Mouse (Mus musculus) E14TG2a.4 (cell line): ENCODE measurements around the gene Atl1.

Experiments
- H3K27me3 ChIP-seq: 2 replicates; pipeline ENCODE4 v1.6.1; 2014; ENCODE audit warnings: low read length, control low read depth; ENCODE audit not compliant: insufficient read depth
- H3K36me3 ChIP-seq: 2 replicates; pipeline ENCODE4 v1.6.1; 2014; ENCODE audit warnings: low read length, control low read depth; ENCODE audit not compliant: insufficient read depth
- H3K4me1 ChIP-seq: replicated peaks from 2 replicates; pipeline ENCODE4 v1.6.1; 2014; ENCODE audit warnings: low read depth, low read length, control low read depth
- H3K4me3 ChIP-seq: replicated peaks from 2 replicates; pipeline ENCODE4 v1.5.1; 2014; ENCODE audit warnings: mild to moderate bottlenecking, low read length
- H3K9me3 ChIP-seq: 2 replicates; pipeline ENCODE4 v1.6.1; 2014; ENCODE audit warnings: low read length, control low read depth
- CTCF ChIP-seq: conservative IDR thresholded peaks from 2 replicates; pipeline ENCODE4 v1.5.1; 2014; ENCODE audit warnings: low read length
- NANOG ChIP-seq: IDR thresholded peaks from 2 replicates; pipeline ENCODE4 v1.6.1; 2014; ENCODE audit warnings: borderline replicate concordance, low read length, mixed read lengths
- POU5F1 ChIP-seq: IDR thresholded peaks from 2 replicates; pipeline ENCODE4 v1.6.1; 2014; ENCODE audit warnings: low read length, borderline replicate concordance

Atl1 gene

GRCm38 (mm10) chr12:69879172-69879665 lies 13.2 kb upstream of the Atl1 start:
- no peak overlapping the region for H3K4me3 ChIP-seq
- H3K9me3 ChIP-seq, result no peaks in the 10 kb centered on the region
- H3K27me3 ChIP-seq, result no peaks in the 10 kb centered on the region
- no peaks in the 10 kb centered on the region for H3K36me3 ChIP-seq
- TF ChIP-seq NANOG (no peak), POU5F1 (no peak; the same call in 1 of the 2 replicates), CTCF (no peak)
- H3K4me1 ChIP-seq, result peaks cover 65% of the 10 kb centered on the region

DNA sequence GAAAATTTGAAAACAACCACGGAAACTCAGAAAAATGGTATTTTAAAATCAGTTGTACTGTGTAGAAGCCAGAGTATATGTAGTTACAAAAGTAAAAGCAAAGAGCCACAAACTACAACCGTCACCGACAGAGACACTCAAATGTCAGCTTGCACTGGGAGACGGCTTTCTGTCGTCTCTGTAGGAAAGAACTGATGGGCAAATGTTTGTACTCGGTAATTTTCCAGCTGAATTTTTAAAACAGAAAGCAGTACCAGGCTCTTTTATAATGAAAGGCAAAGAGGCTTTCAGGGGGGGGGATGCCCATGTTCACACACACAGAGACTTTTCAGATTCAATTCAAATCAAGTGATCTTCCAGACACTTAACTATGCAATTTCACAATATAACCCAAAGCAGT lies 12.7 kb upstream of the Atl1 start:
- Histone ChIP-seq H3K4me3 (no peak overlapping the region), H3K36me3 (no peaks in the 10 kb centered on the region), H3K4me1 (peaks cover 65% of the 10 kb centered on the region), H3K9me3 (no peaks in the 10 kb centered on the region), H3K27me3 (no peaks in the 10 kb centered on the region)
- no peak for TF ChIP-seq POU5F1
- no peak for TF ChIP-seq NANOG
- no peak for TF ChIP-seq CTCF

DNA sequence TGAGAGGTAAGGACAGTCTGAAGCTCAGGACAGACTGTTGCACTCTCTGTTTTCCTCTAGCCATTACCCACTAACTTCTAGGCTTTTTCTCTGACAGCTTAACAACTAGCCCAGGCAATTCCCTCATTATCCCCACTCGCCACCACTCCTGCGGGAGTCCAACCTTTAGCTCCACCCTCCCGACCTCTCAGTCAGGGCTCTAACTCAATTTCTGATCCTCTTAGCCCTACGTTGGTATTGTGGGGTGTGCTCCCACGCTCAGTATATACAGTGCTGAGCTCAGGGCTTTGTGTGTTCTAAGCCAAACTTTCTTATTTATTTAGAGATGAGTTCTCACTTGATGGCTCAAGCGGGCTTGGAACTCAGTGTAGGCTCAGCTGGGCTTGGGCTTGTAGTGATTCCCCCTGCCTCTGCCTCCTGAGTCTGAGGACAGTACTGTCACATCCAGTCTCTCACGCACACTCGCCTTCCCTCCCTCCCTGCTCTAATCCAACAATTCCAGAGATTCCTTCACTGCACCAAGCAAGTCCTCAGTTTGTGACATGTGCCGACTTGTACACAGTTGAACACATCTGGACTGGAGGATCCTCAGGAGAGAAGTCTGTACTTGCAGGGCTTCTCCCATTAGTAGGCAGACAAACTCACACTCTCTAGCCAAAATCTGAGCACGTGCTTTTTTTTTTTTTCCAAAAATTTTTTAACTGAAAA lies 11.1 kb upstream of the Atl1 start:
- peaks cover 60% of the 10 kb centered on the region for H3K4me1 ChIP-seq
- no peaks in the 10 kb centered on the region for H3K36me3 ChIP-seq
- no peak overlapping the region for H3K4me3 ChIP-seq
- H3K9me3 ChIP-seq, result no peaks in the 10 kb centered on the region
- H3K27me3 ChIP-seq, result no peaks in the 10 kb centered on the region
- TF ChIP-seq POU5F1, result no peak
- no peak for TF ChIP-seq NANOG
- TF ChIP-seq CTCF, result no peak

DNA sequence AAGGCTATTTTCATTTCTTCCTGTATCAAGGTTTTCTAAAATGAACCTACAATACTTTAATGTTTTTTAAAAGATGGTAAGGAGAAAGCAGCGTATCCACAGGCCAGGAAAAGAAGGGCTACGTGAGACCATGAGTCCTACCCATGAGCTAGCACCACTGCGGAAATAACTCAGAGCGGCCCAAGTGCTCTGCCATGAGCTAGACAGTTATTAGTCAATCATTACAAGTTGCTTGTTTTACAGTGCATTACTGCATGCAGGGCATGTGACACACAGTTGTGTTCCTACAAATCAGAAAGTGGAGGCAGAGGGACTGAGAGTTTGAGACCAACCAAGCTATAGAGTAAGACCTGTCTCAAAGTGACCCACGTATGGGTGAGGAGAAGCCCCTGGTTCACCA lies 8.4 kb upstream of the Atl1 start:
- TF ChIP-seq POU5F1, result no peak
- TF ChIP-seq NANOG, result no peak
- no peak for TF ChIP-seq CTCF
- Histone ChIP-seq H3K4me3 (no peak overlapping the region), H3K9me3 (no peaks in the 10 kb centered on the region), H3K27me3 (no peaks in the 10 kb centered on the region), H3K36me3 (peaks cover 5% of the 10 kb centered on the region; the same call in 1 of the 2 replicates), H3K4me1 (peaks cover 46% of the 10 kb centered on the region)

GRCm38 (mm10) chr12:69885170-69885923 lies 7.1 kb upstream of the Atl1 start:
- no peaks in the 10 kb centered on the region for H3K9me3 ChIP-seq
- no peak overlapping the region for H3K4me3 ChIP-seq
- peaks cover 44% of the 10 kb centered on the region for H3K4me1 ChIP-seq
- TF ChIP-seq NANOG (no peak), POU5F1 (no peak), CTCF (no peak)
- H3K36me3 ChIP-seq, result peaks cover 5% of the 10 kb centered on the region; the same call in 1 of the 2 replicates
- no peaks in the 10 kb centered on the region for H3K27me3 ChIP-seq

DNA sequence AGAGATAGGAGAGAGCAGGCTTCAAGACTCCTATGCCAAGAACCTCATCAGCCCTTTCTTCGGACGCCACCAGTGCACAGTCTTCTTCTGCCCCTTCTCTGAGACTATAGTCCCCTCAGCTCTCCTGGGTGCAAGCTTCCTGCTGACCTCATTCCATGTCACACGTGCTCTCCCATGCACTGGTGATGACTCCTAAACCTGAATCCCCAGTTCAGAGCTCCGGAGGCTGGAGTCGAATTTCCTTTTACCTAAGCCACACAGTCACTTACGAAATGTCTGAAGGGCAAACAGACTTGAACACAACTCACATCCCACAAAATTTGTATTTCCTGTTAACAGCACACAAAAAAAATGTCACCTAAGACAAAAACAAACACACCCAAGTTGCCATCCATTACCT lies 4.6 kb upstream of the Atl1 start:
- Histone ChIP-seq H3K4me1 (peaks cover 37% of the 10 kb centered on the region), H3K9me3 (no peaks in the 10 kb centered on the region), H3K4me3 (no peak overlapping the region), H3K27me3 (no peaks in the 10 kb centered on the region), H3K36me3 (peaks cover 5% of the 10 kb centered on the region; the same call in 1 of the 2 replicates)
- TF ChIP-seq CTCF, result no peak
- no peak for TF ChIP-seq NANOG
- no peak for TF ChIP-seq POU5F1

GRCm38 (mm10) chr12:69888345-69888744 lies 4.1 kb upstream of the Atl1 start:
- peaks cover 38% of the 10 kb centered on the region for H3K4me1 ChIP-seq
- no peak for TF ChIP-seq NANOG
- no peak for TF ChIP-seq CTCF
- no peak for TF ChIP-seq POU5F1
- H3K27me3 ChIP-seq, result no peaks in the 10 kb centered on the region
- no peak overlapping the region for H3K4me3 ChIP-seq
- peaks cover 5% of the 10 kb centered on the region; the same call in 1 of the 2 replicates for H3K36me3 ChIP-seq
- no peaks in the 10 kb centered on the region for H3K9me3 ChIP-seq

DNA sequence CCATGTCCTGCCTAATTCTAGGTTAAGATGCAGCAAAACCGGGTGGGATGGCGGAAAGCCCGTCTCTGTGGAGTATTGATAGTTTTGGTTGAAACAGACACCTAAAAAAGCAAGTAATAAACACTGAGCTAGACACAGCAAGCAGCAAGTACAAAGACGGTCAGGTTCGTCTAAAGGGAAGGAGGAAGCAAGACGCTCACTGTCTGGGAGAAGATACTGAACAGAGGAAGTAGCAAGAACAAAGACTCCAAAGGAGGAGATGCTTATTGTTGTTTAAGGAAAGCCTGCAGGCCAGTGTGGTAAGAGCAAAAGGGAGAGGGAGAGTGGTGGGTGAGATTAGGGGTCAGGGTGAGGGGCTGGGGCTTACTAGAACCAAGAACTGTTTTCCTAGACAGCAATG lies 2.4 kb upstream of the Atl1 start:
- Histone ChIP-seq H3K4me3 (no peak overlapping the region), H3K9me3 (no peaks in the 10 kb centered on the region), H3K4me1 (peaks cover 44% of the 10 kb centered on the region), H3K27me3 (no peaks in the 10 kb centered on the region), H3K36me3 (peaks cover 5% of the 10 kb centered on the region; the same call in 1 of the 2 replicates)
- no peak for TF ChIP-seq CTCF
- no peak for TF ChIP-seq NANOG
- no peak for TF ChIP-seq POU5F1

GRCm38 (mm10) chr12:69890476-69890875 lies 1.9 kb upstream of the Atl1 start:
- Histone ChIP-seq H3K9me3 (no peaks in the 10 kb centered on the region), H3K27me3 (no peaks in the 10 kb centered on the region), H3K4me3 (no peak overlapping the region), H3K4me1 (peaks cover 44% of the 10 kb centered on the region), H3K36me3 (peaks cover 5% of the 10 kb centered on the region; the same call in 1 of the 2 replicates)
- TF ChIP-seq CTCF (no peak), POU5F1 (no peak), NANOG (no peak)
